Mouse (Mus musculus): ENCODE data around the gene Hoxb8. TPM values are rescaled to one million over a fixed set of nuclear protein-coding genes. Genes with fewer than 3 reads are reported as not detected.

The Hoxb8 gene
- polyA plus RNA-seq, 1 experiment = 0.48 TPM

DNA sequence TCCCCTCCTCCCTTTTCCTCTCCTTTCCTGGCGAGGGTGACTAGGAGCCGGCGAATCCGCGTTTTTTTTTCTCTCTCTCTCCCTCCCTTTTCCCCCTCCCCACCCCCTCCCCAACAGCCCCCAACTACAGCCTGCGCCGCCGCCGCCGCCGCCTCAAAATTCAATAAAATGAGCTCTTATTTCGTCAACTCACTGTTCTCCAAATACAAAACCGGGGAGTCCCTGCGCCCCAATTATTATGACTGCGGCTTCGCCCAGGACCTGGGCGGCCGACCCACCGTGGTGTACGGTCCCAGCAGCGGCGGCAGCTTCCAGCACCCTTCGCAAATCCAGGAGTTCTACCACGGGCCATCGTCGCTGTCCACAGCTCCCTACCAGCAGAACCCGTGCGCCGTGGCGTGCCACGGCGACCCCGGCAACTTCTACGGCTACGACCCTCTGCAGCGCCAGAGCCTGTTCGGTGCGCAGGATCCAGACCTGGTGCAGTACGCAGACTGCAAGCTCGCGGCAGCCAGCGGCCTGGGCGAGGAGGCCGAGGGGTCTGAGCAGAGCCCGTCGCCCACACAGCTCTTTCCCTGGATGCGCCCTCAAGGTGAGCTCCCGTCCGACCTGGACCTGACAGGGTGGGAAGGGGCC is 1.2 kb downstream of the Hoxb8 start:
- H3K9me3 ChIP-seq (replicated peaks; ENCODE audit: control insufficient read depth, insufficient read depth, low read length, poor library complexity, severe bottlenecking) = no peaks in the 10 kb centered on the region
- H3K4me1 ChIP-seq (ENCODE audit: control insufficient read depth, insufficient read depth, low read length) = no peaks in the 10 kb centered on the region
- no peak for TF ChIP-seq EP300 (IDR thresholded peaks at IDR 0.05; ENCODE audit: insufficient read depth, low read depth, low read length)
- TF ChIP-seq CTCF (IDR thresholded peaks at IDR 0.05; ENCODE audit: low read depth, low read length) = no peak
- TF ChIP-seq POLR2A (IDR thresholded peaks at IDR 0.05; ENCODE audit: insufficient read depth, low read length) = no peak
- no peak overlapping the region for H3K27ac ChIP-seq (ENCODE audit: insufficient read depth, low read length)
- no peak overlapping the region for H3K4me3 ChIP-seq (ENCODE audit: low read depth, low read length)
- peaks cover 65% of the 10 kb centered on the region for H3K27me3 ChIP-seq (ENCODE audit: control insufficient read depth, insufficient read depth, low read length, poor library complexity, severe bottlenecking)
- H3K9ac ChIP-seq (ENCODE audit: low read depth, poor library complexity, severe bottlenecking) = no peak overlapping the region
- H3K36me3 ChIP-seq (ENCODE audit: control insufficient read depth, insufficient read depth, low read length, poor library complexity, severe bottlenecking) = no peaks in the 10 kb centered on the region

DNA sequence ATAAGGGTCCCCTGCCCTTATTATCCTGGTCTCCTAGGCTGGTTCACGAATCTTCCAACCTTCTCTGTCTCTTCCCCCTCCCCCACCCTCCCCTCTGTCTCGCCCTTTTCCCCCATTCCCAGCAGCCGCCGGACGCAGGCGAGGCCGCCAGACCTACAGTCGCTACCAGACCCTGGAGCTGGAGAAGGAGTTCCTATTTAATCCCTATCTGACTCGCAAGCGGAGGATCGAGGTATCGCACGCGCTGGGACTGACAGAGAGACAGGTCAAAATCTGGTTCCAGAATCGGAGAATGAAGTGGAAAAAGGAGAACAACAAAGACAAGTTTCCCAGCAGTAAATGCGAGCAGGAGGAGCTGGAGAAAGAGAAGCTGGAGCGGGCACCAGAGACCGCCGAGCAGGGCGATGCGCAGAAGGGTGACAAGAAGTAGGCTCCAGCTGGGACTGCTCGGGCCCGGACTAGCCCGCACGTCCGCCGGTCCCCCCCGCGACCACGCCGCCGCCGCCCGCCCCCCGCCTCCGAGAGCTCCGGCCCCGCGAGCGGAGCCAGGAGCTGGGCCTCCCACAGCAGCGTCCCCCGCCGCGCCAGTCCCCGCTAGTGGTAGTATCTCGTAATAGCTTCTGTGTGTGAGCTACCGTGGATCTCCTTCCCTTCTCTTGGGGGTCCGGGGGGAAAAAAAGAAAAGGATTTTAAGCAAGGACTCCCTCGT is 2.5 kb downstream of the Hoxb8 start:
- Histone ChIP-seq H3K9ac (ENCODE audit: low read depth, poor library complexity, severe bottlenecking) (no peak overlapping the region), H3K27ac (ENCODE audit: insufficient read depth, low read length) (no peak overlapping the region)

DNA sequence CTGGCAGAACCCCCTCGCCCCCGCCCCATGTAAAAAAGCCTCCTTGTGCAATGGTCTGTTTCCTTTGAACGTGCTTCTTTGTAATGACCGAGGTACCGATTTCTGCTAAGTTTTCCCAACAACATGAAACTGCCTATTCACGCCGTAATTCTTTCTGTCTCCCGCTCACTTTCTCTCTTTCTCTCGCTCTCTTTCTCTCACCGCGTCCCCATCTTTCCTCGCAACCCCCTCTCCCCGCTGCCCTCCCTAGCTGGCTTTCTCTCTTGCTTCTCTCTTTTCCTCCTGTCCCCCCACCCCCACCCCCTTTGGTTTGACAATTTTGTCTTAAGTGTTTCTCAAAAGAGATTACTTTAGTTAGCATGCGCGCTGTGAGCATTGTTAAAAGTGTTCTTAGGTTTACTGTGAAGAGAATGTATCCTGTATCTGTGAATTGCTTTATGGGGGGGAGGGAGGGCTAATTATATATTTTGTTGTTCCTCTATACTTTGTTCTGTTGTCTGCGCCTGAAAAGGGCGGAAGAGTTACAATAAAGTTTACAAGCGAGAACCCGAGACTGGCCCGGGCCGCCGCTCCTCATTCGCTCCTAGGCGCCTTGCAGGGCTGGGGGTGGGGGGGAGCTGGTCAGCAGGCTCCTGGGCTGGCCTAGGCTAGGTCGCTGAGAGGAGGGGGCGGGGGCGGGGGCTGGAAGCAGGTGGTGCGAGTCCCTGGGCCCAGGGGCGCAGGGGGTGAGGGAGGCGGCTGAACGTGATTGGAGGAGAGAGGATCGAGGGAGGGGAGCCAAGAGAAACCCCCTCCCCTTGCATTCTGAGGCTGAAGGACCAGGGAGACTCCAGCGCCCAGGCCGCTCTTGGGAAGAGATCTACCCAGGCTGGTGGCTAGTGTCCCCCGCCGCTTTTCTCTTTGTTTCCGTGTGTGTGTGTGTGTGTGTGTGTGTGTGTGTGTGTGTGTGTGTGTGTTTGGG is 3.3 kb downstream of the Hoxb8 start:
- TF ChIP-seq EP300 (IDR thresholded peaks at IDR 0.05; ENCODE audit: insufficient read depth, low read depth, low read length) (no peak), CTCF (IDR thresholded peaks at IDR 0.05; ENCODE audit: low read depth, low read length) (no peak), POLR2A (IDR thresholded peaks at IDR 0.05; ENCODE audit: insufficient read depth, low read length) (no peak)
- Histone ChIP-seq H3K9me3 (replicated peaks; ENCODE audit: control insufficient read depth, insufficient read depth, low read length, poor library complexity, severe bottlenecking) (no peaks in the 10 kb centered on the region), H3K4me3 (ENCODE audit: low read depth, low read length) (0 out of 2 replicates have a peak overlapping the region, but pooled peaks have one; percentile 14), H3K36me3 (ENCODE audit: control insufficient read depth, insufficient read depth, low read length, poor library complexity, severe bottlenecking) (no peaks in the 10 kb centered on the region), H3K27me3 (ENCODE audit: control insufficient read depth, insufficient read depth, low read length, poor library complexity, severe bottlenecking) (peaks cover 69% of the 10 kb centered on the region), H3K9ac (ENCODE audit: low read depth, poor library complexity, severe bottlenecking) (no peak overlapping the region), H3K27ac (ENCODE audit: insufficient read depth, low read length) (no peak overlapping the region), H3K4me1 (ENCODE audit: control insufficient read depth, insufficient read depth, low read length) (no peaks in the 10 kb centered on the region)

More for the DNA sequence above, 2.5 kb downstream of the Hoxb8 start:
- TF ChIP-seq POLR2A (IDR thresholded peaks at IDR 0.05; ENCODE audit: insufficient read depth, low read length) (no peak), CTCF (IDR thresholded peaks at IDR 0.05; ENCODE audit: low read depth, low read length) (no peak), EP300 (IDR thresholded peaks at IDR 0.05; ENCODE audit: insufficient read depth, low read depth, low read length) (no peak)
- Histone ChIP-seq H3K9me3 (replicated peaks; ENCODE audit: control insufficient read depth, insufficient read depth, low read length, poor library complexity, severe bottlenecking) (no peaks in the 10 kb centered on the region), H3K36me3 (ENCODE audit: control insufficient read depth, insufficient read depth, low read length, poor library complexity, severe bottlenecking) (no peaks in the 10 kb centered on the region), H3K27me3 (ENCODE audit: control insufficient read depth, insufficient read depth, low read length, poor library complexity, severe bottlenecking) (peaks cover 73% of the 10 kb centered on the region), H3K4me1 (ENCODE audit: control insufficient read depth, insufficient read depth, low read length) (no peaks in the 10 kb centered on the region), H3K4me3 (ENCODE audit: low read depth, low read length) (peak overlapping the region; percentile 44)

DNA sequence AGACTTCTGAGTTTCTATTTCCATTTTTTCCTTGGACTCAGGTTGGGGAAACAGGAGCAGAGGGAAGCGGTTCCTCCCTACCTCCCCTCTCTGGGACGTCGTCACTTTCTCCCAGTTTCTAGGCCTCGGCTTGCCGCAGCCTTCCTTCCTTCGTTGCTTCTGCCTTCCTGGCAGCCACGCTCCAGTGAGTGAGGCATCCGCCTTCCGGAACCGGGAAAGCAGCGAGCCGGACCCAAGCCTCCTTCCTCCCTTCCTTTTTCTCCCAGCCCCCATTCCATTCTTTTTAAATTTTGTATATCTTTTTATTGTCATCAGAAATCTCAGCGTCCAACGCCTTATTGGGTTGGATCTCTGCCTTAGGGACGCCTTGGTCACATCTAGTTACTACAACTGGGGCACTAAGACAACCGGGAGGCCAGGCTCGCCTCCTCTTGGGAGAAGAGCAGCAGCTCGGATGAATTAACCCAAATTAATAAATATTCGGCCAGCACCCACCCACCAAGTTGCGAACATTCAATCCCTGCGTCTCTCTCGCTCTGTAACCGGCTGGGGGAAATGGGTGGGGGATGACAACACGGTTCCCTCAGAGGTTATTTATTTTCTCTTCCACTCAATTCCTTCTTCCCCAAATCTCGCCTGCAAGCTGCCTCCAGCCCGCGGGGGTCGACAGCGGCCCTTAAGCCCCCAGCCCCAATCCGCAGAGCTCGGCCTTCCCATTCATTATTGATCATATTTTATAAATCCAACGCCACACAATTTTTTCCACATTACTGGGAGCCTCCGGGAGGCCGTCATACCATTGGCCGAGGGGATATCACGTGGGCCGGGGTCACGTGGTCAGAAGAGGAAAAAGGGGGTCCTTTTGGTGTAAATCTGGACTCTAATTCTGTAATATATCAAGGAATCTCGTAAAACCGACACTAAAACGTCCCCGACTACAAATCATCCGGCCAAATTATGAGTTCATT is 4.3 kb downstream of the Hoxb8 start, which contains the start of gene Hoxb7:
TSS of gene Hoxb7 (plus strand) at position 853 of the 968 bp plus-strand sequence.
- Histone ChIP-seq H3K9me3 (replicated peaks; ENCODE audit: control insufficient read depth, insufficient read depth, low read length, poor library complexity, severe bottlenecking) (no peaks in the 10 kb centered on the region), H3K4me3 (ENCODE audit: low read depth, low read length) (peak within 1 kb of the TSS; percentile 60), H3K27me3 (ENCODE audit: control insufficient read depth, insufficient read depth, low read length, poor library complexity, severe bottlenecking) (peaks cover 71% of the 10 kb centered on the region), H3K9ac (ENCODE audit: low read depth, poor library complexity, severe bottlenecking) (peak within 1 kb of the TSS; percentile 64), H3K27ac (ENCODE audit: insufficient read depth, low read length) (no peak within 1 kb of the TSS), H3K36me3 (ENCODE audit: control insufficient read depth, insufficient read depth, low read length, poor library complexity, severe bottlenecking) (no peaks in the 10 kb centered on the region), H3K4me1 (ENCODE audit: control insufficient read depth, insufficient read depth, low read length) (no peaks in the 10 kb centered on the region)
- TF ChIP-seq EP300 (IDR thresholded peaks at IDR 0.05; ENCODE audit: insufficient read depth, low read depth, low read length) (no peak), POLR2A (IDR thresholded peaks at IDR 0.05; ENCODE audit: insufficient read depth, low read length) (no peak), CTCF (IDR thresholded peaks at IDR 0.05; ENCODE audit: low read depth, low read length) (no peak)
